Mouse (Mus musculus) CD4-positive, CD25-positive, alpha-beta regulatory T cell (primary cell): ENCODE data around the gene Prmt1. TPM values are rescaled to one million over a fixed set of nuclear protein-coding genes. Genes with fewer than 3 reads are reported as not detected.

Experiments
- polyA plus RNA-seq: library from polyadenylated mRNA; unstranded; fragments of 100-300 nt; shearing (Covaris generic); gene quantifications from one replicate; pipeline ENCODE4 v1.2.1, GENCODE M21; 2017

The Prmt1 gene
- 175 TPM for polyA plus RNA-seq

DNA sequence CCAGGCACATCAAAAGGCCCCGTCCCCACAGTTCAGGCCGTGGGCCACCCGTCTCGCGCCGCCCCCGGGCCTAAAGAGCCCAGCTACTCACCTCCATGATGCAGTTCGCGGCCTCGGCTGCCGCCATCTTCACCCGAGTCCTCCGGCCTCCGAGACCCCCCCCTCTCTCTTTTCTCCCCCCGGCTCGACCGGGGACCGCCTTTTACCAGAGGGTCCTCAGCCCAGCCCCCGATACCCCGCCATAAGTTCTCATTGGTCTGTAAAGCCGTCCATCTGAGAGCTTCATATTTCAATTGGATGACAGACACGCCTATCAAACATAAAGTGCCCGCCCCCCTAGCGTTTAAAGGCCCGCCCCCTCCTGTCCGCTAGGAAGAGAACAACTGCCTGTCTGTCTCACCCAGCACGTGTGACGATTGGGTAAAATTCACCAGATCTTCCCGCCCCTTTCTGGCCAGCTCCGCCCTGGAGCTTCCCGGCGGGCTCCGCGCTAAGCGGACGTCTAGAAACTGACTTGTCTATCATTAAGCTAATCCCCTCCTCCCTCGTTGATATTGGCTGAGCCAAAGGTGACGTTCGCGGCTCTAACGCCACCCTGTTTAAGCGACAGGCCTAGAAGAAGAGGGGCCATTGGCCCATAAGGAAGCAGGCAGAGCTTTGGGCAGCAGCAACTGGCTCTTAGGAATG is at the start of gene Prmt1:
TSS of gene Prmt1 (minus strand) at position 377 of the 687 bp plus-strand sequence.

DNA sequence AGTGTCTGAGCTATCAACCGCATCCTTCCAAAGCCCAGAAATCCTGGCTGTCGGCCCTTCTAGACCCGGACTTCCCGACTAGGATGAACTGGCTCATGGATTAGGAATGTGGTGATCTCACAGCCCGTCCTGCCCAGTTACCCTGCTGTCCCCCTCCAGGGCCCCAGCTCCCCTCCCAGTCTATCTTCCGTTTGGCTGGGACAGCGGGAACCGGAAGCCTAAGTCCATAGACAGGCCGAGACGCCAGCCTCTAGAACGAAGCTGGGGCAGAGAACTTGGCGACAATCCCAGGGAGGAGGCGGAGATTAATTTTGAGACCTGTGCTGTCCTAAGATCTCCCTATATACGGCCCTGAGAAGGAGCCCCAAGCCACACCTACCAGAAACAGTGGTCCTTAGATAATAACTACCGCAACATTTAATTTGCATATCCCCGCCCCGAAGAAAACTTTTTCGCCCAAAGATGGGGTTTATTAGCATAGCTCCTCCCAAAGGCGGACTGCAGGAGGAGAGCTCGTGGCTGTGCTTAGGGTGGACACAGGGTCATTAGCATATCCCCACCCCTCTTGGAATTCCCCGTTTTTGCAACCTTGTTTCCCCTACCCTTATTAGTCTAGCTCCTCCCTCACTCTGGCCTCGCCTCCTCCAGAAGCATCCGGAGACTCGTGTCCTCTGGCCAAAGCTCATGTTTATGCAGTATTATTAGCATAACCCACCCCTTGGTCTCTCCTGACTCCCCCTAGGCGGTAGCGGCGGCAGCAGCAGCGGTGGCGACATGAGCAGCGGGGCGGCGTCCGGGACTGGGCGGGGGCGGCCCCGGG is 31.1 kb upstream of the Prmt1 start, which contains the start of gene Rras:
TSS of gene Rras (plus strand) at position 720 of the 820 bp plus-strand sequence.

DNA sequence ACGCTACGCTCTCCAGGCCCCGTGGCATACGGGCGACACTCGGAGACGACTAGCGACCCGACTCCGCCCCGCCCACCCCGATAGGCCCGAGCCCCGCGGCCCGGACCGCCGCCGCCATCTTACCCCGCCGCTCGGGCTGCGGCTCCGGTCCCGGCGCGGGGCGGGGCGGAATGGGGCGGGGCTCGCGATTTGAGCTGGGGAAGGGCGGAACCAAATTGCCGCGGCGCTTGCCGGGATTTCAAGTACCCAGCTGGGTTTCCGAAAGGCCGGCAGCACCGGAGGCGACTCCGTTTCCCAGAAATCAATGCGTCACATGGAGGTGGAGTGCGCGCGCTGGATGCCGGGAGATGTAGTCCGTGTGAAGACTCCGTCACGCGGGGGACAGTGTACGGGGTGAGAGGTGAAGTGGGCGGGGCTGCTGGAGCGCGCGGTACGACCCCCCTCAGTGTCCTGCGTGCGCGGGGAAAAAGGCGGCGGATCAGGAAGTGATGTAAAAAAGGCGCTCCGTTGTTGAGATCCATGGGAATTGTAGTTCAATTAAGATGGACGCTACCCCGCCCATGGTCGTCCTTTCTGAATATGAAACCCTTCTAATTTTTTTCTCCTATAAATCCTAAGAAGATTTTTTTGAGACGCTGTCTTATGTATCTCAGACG is 29.7 kb upstream of the Prmt1 start, which contains the start of gene Scaf1:
TSS of gene Scaf1 (minus strand) at position 407 of the 656 bp plus-strand sequence.

DNA sequence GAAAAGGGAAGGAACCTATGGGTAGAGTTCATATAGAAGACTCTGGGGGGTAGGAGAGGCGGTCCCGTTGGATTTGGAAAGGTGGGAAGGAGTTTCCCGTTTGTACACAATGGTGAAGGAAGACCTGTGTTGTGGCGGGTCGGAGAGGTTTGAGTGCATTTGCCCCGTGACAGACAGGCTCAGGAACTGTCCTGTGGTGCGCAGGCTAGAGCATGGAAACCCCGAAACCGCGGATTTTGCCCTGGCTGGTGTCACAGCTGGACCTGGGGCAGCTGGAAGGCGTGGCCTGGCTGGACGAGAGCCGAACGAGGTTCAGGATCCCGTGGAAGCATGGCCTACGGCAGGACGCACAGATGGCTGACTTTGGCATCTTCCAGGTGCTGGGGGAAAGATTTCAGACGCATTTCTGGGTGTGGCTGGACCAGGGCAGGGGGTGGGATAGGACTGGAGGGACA is 12.2 kb upstream of the Prmt1 start, which contains the start of gene Bcl2l12:
TSS of gene Bcl2l12 (minus strand) at position 212 of the 455 bp plus-strand sequence.

DNA sequence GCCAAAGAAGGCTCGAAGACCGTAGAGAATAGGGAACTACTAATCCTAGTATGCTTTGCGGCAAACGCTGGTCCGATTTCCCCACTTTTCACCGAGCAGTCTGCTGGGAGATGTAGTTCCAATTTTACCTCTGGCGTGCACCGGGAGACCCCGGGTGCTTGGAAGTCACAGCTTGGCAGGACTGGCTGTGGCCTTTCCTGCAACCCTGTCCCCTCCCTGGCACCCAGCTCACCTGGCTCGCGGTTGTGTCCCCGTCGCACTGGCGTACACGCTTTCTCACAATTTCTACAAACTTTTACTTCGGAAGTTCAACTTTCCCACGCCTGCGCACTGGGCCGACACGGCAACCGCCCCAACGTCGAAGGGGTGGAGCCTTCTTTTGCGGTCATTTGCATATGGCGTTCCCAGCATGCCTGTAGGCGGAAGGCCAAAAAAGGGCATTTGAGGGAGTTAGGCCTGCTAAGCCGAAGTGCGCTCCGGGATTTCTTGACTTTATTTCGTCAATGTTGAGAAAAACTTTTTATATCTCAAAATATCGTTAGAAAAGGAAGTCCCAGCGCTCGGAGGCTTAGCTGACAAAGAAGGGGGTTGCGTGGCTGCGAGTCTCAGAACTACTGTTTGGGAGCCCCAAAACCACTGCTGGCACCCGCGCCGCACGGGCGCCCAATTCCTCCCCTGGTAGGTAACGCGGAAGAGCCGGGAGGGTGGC is 11.0 kb upstream of the Prmt1 start, which contains the start of gene Irf3:
TSS of gene Irf3 (plus strand) at position 418 of the 709 bp plus-strand sequence.

DNA sequence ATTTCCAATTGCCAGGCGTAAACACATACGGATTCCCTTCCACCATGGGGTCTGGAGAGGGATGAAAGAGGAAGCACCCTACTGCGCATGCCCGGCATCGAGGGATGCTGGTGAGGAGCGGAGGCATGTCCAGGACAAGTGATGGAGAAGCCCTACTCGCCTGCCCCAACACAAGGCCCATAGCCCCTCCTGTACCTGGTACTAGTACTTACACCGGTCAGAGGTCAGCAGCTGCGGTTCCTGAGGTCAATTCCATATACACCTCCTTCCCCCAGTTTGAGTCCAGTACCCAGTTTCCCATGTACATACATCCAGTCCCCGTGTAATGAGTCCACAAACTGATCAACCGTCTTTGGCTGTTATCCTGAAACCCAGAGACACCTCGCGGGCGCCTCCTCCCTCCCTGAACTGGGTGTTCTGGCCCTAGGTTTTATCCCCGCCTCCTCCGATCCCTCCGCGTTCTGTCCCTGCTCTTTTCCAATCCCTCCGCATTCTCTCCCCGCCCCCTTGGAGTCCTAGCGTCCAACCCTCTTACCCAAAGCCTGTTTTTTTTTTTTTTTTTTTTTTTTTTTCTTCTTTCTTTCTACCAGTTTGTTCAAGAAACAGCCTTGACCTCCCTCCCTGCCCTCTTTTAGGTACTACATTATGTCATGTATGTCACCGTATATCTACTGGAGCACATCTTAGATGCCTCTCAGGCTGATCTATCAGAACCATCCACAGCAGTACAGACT is 11.8 kb downstream of the Prmt1 start, which contains the start of gene Cpt1c:
TSS of gene Cpt1c (minus strand) at position 469 of the 734 bp plus-strand sequence.

DNA sequence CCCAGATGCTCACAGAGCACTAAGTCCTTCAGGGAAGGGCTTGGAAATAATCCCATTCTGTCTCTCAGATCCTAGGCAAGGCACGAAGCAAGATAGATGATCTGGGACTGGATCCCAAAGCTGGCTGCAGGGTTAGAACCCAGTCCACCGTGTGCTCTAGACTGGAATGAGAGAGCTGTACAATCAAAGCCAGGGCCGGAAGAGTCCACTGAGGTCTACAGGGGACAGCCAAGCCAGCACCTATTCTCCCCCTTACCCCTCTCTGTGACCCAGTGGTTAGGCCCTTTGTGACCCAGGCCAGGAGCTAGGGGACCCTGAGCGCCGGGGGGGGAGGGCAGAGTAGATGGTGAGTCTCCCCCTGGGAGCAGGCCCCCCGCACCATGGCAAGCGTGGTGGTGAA is 43.5 kb downstream of the Prmt1 start, which contains the start of gene Tsks:
TSS of gene Tsks (plus strand) at position 301 of the 400 bp plus-strand sequence.

DNA sequence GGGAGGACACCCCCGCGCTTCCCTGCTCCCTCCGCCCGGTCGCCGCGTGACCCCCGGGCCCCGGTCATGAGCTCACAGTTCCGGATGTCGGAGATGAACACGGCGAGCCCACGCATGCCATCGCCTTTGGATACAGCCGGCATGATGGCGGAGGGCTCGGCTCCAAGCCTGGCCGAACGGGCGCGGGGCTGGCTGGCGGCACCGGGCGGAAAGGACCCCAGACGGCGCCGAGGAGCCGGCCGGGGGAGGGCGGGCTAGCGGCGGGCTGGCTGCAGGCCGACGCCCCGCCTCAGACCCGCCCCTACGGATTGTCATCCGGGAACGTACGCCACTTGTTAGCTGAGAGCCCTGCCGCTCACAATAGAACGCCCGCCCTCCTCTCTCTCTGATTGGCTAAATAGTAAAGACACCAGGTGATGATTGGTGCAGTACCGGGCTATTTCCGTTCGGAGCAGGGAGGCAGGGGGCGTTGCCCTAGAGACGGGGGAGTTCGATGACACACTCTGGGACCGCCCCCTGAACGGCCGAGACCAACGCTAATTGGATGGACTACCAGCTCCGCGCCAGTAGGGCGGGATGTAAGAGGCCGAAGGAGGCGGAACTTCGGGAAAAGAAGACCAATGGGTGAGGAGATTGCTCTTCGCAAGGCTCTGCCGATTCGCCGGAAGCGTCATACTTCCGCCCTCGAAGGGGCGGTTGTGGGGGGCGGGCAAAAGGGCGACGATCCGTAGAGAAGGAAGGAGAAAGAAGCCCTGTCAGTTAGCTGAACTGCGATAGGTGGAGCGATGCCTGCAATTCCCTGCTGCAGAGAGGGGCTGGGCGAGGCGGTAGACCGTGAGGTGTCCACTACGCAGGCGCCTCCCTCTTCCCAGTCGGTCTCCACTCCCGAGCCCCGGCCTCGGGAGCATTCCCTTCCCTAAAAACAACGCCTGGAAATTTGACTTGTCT is 56.9 kb downstream of the Prmt1 start, which contains the start of gene Ap2a1:
TSS of gene Ap2a1 (minus strand) at position 293 of the 948 bp plus-strand sequence.

Other genes starting within 250 kb of the Prmt1 start
- 106 TPM for gene Vrk3, start 238.2 kb downstream of the Prmt1 start, polyA plus RNA-seq
- 0.71 TPM for gene Zfp473, start 235.5 kb downstream of the Prmt1 start, polyA plus RNA-seq
- gene Nup62, start 170.5 kb downstream of the Prmt1 start, polyA plus RNA-seq: 43.8 TPM
- 2.3 TPM for gene Il4i1, start 170.2 kb downstream of the Prmt1 start, polyA plus RNA-seq
- 0.39 TPM for gene Atf5, start 169.9 kb downstream of the Prmt1 start, polyA plus RNA-seq
- 35.4 TPM for gene Akt1s1, start 137.6 kb downstream of the Prmt1 start, polyA plus RNA-seq
- 93.5 TPM for gene Tbc1d17, start 137.5 kb downstream of the Prmt1 start, polyA plus RNA-seq
- 105 TPM for gene Pnkp, start 129.4 kb downstream of the Prmt1 start, polyA plus RNA-seq
- 27.7 TPM for gene Ptov1, start 116.8 kb downstream of the Prmt1 start, polyA plus RNA-seq
- gene Med25, start 93.9 kb downstream of the Prmt1 start, polyA plus RNA-seq: 59.3 TPM
- 45.3 TPM for gene Fuz, start 90.5 kb downstream of the Prmt1 start, polyA plus RNA-seq
- 68.0 TPM for gene Ap2a1, start 57.1 kb downstream of the Prmt1 start, polyA plus RNA-seq
- not detected for gene Tsks, start 43.4 kb downstream of the Prmt1 start, polyA plus RNA-seq
- 0.30 TPM for gene Cpt1c, start 11.7 kb downstream of the Prmt1 start, polyA plus RNA-seq
- 235 TPM for gene Irf3, start 11.1 kb upstream of the Prmt1 start, polyA plus RNA-seq
- gene Bcl2l12, start 12.1 kb upstream of the Prmt1 start, polyA plus RNA-seq: 35.8 TPM
- gene Scaf1, start 29.8 kb upstream of the Prmt1 start, polyA plus RNA-seq: 38.8 TPM
- 24.1 TPM for gene Rras, start 31.4 kb upstream of the Prmt1 start, polyA plus RNA-seq
- 4.0 TPM for gene Prr12, start 66.3 kb upstream of the Prmt1 start, polyA plus RNA-seq
- 115 TPM for gene Nosip, start 75.9 kb upstream of the Prmt1 start, polyA plus RNA-seq
- 3.0 TPM for gene Prrg2, start 76.1 kb upstream of the Prmt1 start, polyA plus RNA-seq
- 10.7 TPM for gene Rcn3, start 105.7 kb upstream of the Prmt1 start, polyA plus RNA-seq
- gene Fcgrt, start 117.3 kb upstream of the Prmt1 start, polyA plus RNA-seq: 2.8 TPM
- gene Rps11, start 137.9 kb upstream of the Prmt1 start, polyA plus RNA-seq: 2,481 TPM
- 2,316 TPM for gene Rpl13a, start 142.2 kb upstream of the Prmt1 start, polyA plus RNA-seq
- gene Gm45713, start 149.7 kb upstream of the Prmt1 start, polyA plus RNA-seq: not detected
- gene Flt3l, start 149.9 kb upstream of the Prmt1 start, polyA plus RNA-seq: 309 TPM
- gene Pih1d1, start 167.7 kb upstream of the Prmt1 start, polyA plus RNA-seq: 59.4 TPM
- 58.9 TPM for gene Aldh16a1, start 168.0 kb upstream of the Prmt1 start, polyA plus RNA-seq
- gene Slc17a7, start 177.4 kb upstream of the Prmt1 start, polyA plus RNA-seq: 0.08 TPM
- gene Gfy, start 193.0 kb upstream of the Prmt1 start, polyA plus RNA-seq: not detected
- gene Pth2, start 194.4 kb upstream of the Prmt1 start, polyA plus RNA-seq: not detected
- 0.07 TPM for gene Ccdc155, start 218.3 kb upstream of the Prmt1 start, polyA plus RNA-seq
- gene Dkkl1, start 225.6 kb upstream of the Prmt1 start, polyA plus RNA-seq: 8.9 TPM
- 4.9 TPM for gene Tead2, start 229.2 kb upstream of the Prmt1 start, polyA plus RNA-seq